Mouse (Mus musculus) right cerebral cortex, adult 18-20 months (tissue): ENCODE measurements around the gene Tspan11.

ENCODE experiments used
- DNase-seq: peaks from one replicate; pipeline ENCODE4 v3.0.0; 2022; ENCODE audit warnings: mixed read lengths

Tspan11 gene

DNA sequence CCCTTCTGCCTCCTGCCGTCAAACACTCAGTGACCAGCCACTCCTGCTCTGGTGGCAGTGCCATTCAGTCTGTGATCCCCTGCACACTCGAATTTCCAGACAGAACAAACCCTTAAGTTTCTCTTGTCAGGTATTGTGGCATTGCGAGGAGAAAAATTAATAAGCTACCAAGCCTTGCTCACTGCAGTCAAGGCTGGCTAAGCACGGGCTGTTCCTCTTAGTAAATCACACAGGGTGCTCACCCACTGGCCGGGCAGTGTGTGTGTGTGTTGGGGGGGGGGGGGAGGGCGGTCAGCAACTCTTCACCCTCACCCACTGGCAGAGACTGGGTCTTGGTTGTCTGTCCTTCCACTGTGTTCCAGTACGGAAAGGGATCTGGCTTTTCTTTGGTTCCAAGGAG, 473 bp upstream of the Tspan11 start:
- no peak for DNase-seq

DNA sequence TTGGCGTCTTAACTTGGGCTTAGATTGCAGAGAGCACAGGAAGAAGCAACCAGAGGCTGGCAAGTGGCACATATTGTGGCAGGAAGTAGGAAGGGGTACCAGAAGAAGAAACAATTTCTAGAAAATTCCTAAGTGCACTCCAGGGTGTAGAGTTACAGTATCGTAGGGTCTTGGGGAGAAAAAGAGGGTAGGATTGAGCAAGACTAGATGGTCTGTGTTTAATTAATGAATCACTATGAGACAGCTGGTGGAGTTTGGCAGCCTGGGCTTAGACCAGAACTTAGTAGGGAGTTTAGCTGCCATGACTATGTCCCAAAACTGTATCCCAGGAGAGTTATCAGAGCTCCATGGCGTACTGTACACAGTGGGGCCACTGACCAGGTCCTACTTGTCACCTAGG, 1.2 kb downstream of the Tspan11 start:
- no peak for DNase-seq

GRCm38 (mm10) chr6:127893611-127894010, 6.2 kb downstream of the Tspan11 start:
- no peak for DNase-seq

- DNase-seq, result no peak
These were observed 7.6 kb downstream of the Tspan11 start for GRCm38 (mm10) chr6:127894999-127895398.

- no peak for DNase-seq
These were observed 9.0 kb downstream of the Tspan11 start for GRCm38 (mm10) chr6:127896425-127896824.

DNA sequence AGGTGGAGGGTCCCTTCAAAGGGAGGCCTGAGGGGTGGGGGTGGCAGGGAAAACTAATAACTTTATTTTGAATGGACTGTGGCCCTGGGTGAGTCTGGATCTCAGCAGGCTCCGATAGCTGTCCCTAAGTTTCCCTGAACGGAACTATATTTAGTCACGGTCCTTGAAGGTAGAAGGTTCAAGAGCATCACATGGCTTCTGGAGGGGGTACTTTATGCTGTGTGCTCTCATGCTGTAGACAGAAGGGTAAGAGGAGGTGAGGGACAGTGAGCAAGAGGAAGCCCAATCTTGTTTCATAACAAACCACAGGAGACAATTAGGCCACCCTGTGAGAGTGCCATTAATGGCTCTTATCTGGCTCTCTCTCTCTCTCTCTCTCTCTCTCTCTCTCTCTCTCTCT, 10.0 kb downstream of the Tspan11 start:
- DNase-seq, result no peak

GRCm38 (mm10) chr6:127900062-127900461, 12.7 kb downstream of the Tspan11 start:
- DNase-seq, result no peak

GRCm38 (mm10) chr6:127901261-127901660, 13.9 kb downstream of the Tspan11 start:
- DNase-seq, result no peak

DNA sequence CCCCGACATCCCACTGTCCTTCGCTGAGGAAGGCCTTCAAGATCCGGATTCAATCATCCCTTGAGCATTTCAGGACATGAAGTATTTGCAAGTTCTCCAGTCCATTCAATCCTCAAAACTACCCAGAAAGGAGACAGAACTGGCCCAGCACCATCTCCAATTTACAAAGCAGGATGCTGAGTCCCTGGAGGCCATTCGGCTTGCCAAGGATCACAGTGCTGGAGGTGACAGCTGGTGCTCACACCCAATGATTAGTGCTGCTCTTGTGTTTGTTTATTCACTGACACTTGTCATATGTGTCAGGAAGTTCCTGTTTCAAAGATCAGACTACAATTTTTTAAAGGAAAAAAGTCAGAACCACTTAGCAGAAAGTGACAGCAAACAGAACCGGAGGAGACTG, 14.3 kb downstream of the Tspan11 start:
- DNase-seq, result no peak

GRCm38 (mm10) chr6:127902559-127902958, 15.2 kb downstream of the Tspan11 start:
- peak; percentile 70 for DNase-seq

DNA sequence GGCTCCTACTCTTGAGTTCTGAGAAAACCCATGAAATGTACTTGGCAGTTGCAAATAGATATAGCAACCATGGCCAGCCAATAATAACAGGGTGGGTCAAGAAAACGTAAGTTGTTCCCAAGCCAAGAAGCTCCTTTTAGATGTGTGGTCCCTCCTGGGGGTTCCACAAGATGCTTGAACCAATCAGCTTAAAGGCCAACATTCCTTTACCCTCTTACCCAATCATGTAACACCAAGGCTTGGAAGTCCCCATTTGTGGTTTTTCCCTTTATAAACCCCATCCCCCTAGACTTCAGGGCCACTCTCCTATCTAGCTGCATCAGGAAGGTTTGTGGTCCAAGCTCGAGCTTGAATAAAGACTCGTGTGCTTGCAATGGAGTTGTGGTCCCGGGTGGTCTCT, 23.2 kb downstream of the Tspan11 start:
- no peak for DNase-seq

- no peak for DNase-seq
These were observed 24.3 kb downstream of the Tspan11 start for GRCm38 (mm10) chr6:127911687-127912086.

GRCm38 (mm10) chr6:127912938-127913337, 25.5 kb downstream of the Tspan11 start:
- no peak for DNase-seq

GRCm38 (mm10) chr6:127916993-127917392, 29.6 kb downstream of the Tspan11 start:
- DNase-seq, result no peak

DNA sequence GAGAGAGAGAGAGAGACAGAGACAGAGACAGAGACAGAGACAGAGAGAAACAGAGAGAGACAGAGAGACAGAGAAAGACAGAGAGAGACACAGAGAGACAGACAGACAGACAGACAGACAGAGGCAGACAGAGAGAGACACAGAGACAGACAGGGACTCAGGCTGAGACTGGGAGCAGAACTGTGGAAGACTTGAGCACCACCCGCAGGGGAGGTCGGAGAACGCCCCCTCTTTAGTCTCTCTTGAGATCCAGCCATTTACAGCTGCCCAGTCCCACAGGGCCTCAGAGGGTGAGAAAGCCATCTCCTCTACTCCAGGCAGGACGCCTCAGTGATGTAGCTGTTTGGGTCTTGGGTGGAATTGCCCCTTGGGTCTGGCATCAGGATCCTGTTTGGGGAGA, 30.3 kb downstream of the Tspan11 start:
- DNase-seq, result no peak

DNA sequence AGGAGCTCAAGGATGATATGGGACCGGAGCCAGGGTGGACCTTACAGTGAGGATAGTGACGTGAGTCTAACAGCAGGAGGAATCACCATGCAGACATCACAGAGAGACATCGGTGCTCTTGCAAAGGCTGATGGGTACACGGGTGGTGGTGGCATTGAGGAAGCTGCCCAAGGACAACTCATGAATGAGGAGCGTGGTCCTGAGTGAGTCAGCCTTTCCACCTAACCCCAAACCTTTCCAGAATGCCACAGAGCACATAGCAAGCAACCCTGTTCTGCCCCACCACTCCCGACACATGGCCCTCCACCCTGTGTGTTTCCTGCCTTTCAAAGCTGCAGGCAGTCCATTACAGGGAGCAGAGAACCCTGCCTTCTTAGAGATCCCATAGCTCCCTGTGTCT, 32.1 kb downstream of the Tspan11 start:
- no peak for DNase-seq

- DNase-seq, result peak; percentile 71
These were observed 33.3 kb downstream of the Tspan11 start for GRCm38 (mm10) chr6:127920652-127921051.

- no peak for DNase-seq
These were observed 34.6 kb downstream of the Tspan11 start for GRCm38 (mm10) chr6:127921996-127922395.

DNA sequence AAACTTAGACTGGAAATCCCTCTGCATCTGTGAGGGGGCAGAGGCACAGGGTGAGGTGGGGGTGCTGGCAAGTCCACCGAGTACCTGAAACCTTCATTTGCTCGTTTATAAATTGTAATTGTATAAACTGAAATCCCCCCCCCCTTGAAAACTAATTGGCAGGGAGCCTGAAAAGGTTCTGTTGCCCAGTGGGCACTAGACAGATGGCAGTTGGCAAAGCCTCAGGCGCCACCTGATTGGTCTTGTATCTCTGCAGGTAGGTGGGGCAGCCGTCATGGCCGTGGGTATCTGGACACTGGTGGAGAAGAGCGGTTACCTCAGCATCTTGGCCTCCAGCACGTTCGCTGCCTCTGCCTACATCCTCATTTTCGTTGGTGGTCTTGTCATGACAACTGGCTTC, 35.9 kb downstream of the Tspan11 start:
- DNase-seq, result no peak

DNA sequence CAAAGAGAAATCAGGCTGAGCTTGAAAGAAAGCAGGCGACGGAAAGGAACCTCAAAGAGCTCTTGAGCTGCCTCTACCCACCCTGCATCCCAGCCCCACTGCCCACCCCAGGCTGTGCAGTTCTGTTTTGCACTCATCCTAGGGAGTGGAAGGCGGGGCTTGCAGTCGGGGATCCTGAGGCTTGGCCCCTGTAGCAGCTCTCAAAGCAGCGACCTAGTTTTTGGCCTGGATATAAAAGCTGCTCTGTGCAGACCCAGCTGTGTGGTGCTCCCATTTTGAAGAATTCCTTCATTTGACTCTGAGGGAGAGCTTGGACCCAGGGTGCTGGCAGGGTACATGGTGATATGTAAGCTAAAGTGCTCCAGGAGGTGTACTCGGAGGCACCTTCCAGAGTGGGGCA, 37.4 kb downstream of the Tspan11 start:
- peak; percentile 61 for DNase-seq

DNA sequence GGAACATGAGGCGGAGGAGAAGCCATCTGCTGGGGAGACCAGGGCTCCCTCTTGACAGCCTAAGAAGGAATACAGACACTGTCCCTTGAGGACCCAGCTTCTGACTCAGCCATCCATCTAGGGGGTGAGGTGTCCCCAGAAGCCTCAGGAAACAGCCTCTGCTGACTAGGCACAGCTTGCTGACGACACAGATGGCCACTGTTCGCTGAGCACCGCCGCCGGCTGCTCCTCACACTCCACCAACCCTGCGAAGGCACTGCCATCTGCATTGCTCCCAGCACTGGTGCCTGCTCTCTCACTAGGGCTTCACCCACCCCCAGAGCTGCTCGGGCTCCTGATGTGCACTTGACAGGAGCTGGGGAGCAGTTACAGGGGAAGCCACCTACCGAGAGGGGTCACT, 38.5 kb downstream of the Tspan11 start:
- peak; percentile 90 for DNase-seq

DNA sequence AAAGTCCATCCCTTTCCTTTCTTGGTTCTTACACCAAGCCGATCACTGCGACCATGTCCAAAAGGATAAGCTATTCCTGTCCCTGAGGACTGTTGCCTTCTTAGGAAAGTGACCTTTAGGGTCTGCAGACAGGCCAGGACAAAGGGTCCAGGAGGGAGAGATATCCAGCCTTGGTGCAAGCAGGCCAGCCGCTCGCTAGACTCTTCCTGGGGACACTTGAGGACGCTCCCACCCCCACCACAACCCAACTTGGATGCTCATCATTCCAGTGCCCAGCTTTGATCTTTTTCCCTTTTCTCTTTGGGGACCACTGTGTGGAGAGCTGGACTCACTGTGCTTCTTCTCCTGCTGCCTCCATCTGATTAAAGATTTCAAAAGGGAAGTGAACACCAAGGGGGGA, 41.3 kb downstream of the Tspan11 start:
- no peak for DNase-seq

DNA sequence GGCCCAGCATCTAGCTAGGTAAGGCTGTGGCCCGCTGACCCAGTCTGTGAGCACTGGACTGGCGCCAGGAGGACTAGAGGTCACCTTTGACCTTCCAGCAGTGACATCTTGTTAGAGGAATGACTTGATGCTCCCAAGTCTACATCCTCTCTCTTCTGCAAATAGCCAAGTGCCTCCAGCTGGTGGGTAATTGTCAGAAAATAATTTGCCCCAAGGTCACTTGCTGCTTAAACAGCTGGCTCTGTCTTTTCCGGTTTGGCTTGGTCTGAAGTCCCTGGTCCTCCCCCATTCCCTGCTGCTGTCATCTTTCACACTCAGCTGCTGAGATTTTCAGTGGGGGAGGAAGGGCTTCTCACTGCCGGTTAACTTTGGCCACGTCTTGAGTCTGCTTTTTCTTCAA, 45.3 kb downstream of the Tspan11 start:
- peak; percentile 34 for DNase-seq

GRCm38 (mm10) chr6:127933841-127934240, 46.5 kb downstream of the Tspan11 start:
- no peak for DNase-seq

DNA sequence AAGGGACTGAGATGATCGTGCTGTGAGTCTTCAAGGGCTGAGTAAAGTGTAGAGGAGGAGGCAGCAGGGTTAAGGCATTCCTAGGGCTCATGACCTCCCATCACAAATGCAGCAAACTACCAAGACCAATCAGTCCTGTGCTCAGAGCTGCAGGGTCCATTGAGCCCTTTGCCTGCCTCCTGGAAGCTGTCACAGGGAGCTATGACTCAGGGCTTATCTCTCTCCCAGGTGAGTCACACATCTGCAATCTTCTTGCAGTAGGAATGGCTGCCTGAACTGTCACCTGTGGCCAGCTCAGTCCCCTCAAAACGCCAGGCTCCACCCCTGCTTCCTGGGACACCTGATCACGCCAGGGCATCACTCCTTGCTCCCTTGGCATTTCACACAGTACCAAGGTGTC, 47.7 kb downstream of the Tspan11 start:
- DNase-seq, result no peak

DNA sequence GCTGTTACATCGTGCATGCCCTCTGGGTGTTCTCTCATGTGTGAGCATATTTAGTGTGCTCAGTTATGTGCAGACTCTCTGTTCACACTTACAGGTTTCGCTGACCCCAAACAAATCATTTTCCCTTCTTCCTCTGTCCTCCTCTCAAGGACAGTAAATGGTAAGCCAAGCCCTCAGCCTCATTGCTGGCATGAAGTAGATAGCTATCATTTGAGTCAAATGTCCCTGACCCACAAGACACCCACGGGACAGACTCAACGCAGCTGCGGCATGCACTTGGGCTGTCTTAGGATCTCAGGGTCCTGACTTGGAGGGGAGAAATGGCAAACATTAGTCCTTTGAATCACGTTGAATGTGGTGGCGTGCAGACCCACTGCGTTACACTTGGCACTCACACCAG, 55.0 kb downstream of the Tspan11 start:
- no peak for DNase-seq
